Mouse (Mus musculus) kidney, embryonic 14.5 days (tissue): ENCODE measurements around the gene C2cd5. TPM values are rescaled to one million over a fixed set of nuclear protein-coding genes. Genes with fewer than 3 reads are reported as not detected.

Experiments used
- ATAC-seq: fragments of 200-750 bp; cut with Nextera tagmentation; 2 replicates; pipeline ENCODE4 v1.8.0; 2017; ENCODE audit warnings: moderate number of reproducible peaks, mild to moderate bottlenecking, moderate TSS enrichment, moderate library complexity; ENCODE audit not compliant: low FRiP score, low TSS enrichment
- H3K27ac ChIP-seq: fragments of 300-500 bp; sonication (generic); 2 replicates; pipeline ENCODE4 v1.5.1; 2014; ENCODE audit warnings: low read depth, mild to moderate bottlenecking, low read length, moderate library complexity, mixed read lengths
- H3K27me3 ChIP-seq: fragments of 300-500 bp; sonication (generic); 2 replicates; pipeline ENCODE4 v1.6.1; 2014; ENCODE audit warnings: mild to moderate bottlenecking, low read length; ENCODE audit not compliant: control insufficient read depth, insufficient read depth
- H3K36me3 ChIP-seq: fragments of 300-500 bp; sonication (generic); 2 replicates; pipeline ENCODE4 v1.6.1; 2014; ENCODE audit warnings: low read length, mixed read lengths; ENCODE audit not compliant: control insufficient read depth, insufficient read depth
- H3K4me1 ChIP-seq: fragments of 300-500 bp; sonication (generic); 2 replicates; pipeline ENCODE4 v1.6.1; 2014; ENCODE audit warnings: low read length, mixed read lengths; ENCODE audit not compliant: control insufficient read depth, insufficient read depth
- H3K4me2 ChIP-seq: fragments of 300-500 bp; sonication (generic); replicated peaks from 2 replicates; pipeline ENCODE4 v1.6.1; 2014; ENCODE audit warnings: low read depth, mild to moderate bottlenecking, low read length
- H3K4me3 ChIP-seq: fragments of 300-500 bp; sonication (generic); 2 replicates; pipeline ENCODE4 v1.5.1; 2014; ENCODE audit warnings: mild to moderate bottlenecking, low read length
- H3K9ac ChIP-seq: fragments of 300-500 bp; sonication (generic); 2 replicates; pipeline ENCODE4 v1.6.1; 2014; ENCODE audit warnings: low read depth, mild to moderate bottlenecking, low read length, moderate library complexity
- H3K9me3 ChIP-seq: fragments of 300-500 bp; sonication (generic); 2 replicates; pipeline ENCODE4 v1.6.1; 2016; ENCODE audit warnings: low read length; ENCODE audit not compliant: control insufficient read depth
- WGBS: fragments of 180-500 bp; shearing (Covaris S2); extraction: QIAGEN DNeasy Blood & Tissue Kit; methylation state at CpG from one replicate; pipeline ENCODE4 v1.1.7; 2014; 5-methylcytosine and 5-hydroxymethylcytosine counted together
- polyA plus RNA-seq: library from polyadenylated mRNA; unstranded; fragments of >200 nt; fragmentation: Nextera tagmentation; extraction: Ambion mirVana; gene quantifications from 2 replicates; pipeline ENCODE4 v1.2.1, GENCODE M21; 2014

C2cd5 gene
- polyA plus RNA-seq, 1 experiment from 2014 or later, result 34.5 TPM

GRCm38 (mm10) chr6:142962881-142963280 lies 137.1 kb downstream of the C2cd5 start:
- Histone ChIP-seq H3K27ac (no peak overlapping the region), H3K36me3 (no peaks in the 10 kb centered on the region), H3K27me3 (peaks cover 12% of the 10 kb centered on the region), H3K4me1 (no peaks in the 10 kb centered on the region), H3K9me3 (no peaks in the 10 kb centered on the region), H3K9ac (peak overlapping the region; percentile 34; the same call in 1 of the 2 replicates), H3K4me2 (peak overlapping the region; percentile 94), H3K4me3 (peak overlapping the region; percentile 54)
- WGBS, result 83% methylated on average over 14 of the region's 14 CpGs
- ATAC-seq, result no peak

DNA sequence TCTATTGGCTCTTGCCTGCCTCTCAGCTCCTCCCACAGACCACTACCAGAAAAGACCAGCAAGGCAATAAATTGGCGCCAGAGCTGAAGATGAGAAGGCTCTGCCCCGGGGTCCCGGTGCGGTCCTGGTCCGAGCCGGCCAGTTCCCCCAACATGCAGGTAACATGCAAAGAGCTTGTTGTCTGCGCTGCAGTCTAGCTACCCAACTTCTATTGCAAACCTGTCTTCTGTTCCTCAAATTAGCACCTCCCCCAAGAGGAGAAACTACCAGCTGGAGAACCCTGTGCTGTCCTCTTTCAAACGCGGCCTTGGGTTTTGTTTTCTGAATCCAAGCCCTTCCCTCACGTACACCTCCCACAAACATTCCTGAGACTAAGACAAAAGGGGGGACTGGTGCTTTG lies 137.5 kb downstream of the C2cd5 start:
- Histone ChIP-seq H3K9ac (no peak overlapping the region), H3K4me1 (no peaks in the 10 kb centered on the region), H3K27ac (no peak overlapping the region), H3K4me3 (peak overlapping the region; percentile 54), H3K36me3 (no peaks in the 10 kb centered on the region), H3K4me2 (peak overlapping the region; percentile 94), H3K27me3 (peaks cover 12% of the 10 kb centered on the region), H3K9me3 (no peaks in the 10 kb centered on the region)
- ATAC-seq, result no peak
- WGBS, result 65% methylated on average over 10 of the region's 10 CpGs

DNA sequence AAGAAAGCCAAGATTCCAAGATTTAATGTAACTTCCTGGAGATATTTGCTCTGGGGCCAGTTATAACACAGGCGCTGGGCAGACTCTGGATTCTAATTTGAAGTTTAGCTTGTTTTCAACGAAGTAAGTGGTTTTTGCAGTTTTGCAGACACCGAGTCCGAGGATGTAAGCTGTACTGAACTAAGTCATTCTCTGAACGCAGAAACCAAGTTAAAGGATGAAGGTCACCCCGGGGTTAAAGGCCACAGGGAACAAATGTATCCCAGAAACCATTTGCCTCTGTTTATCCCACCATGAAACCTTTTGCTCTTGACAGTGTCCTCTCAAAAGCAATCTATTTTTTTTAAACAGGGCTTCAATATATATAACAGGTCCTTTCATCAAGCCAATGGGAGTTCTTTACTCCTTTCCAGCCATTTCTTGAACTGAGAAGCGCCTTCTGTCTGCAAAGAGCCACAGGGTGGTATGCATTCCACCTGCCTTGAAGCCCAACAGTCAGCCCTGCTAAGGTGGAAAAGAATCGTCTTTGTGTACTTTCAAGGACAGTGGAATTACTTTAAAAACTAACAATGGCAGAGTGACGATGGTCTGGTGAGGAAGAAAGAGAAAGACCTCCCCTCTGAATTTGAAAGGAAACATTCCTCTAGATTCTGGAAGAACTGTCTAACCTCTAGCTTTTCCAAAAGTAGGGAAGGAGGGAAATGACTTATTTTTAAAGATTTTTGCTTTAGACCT lies 138.1 kb downstream of the C2cd5 start:
- Histone ChIP-seq H3K36me3 (no peaks in the 10 kb centered on the region), H3K9ac (no peak overlapping the region), H3K9me3 (no peaks in the 10 kb centered on the region), H3K4me3 (peak overlapping the region; percentile 54; the same call in 1 of the 2 replicates), H3K4me1 (no peaks in the 10 kb centered on the region), H3K4me2 (peak overlapping the region; percentile 94), H3K27me3 (peaks cover 12% of the 10 kb centered on the region), H3K27ac (no peak overlapping the region)
- WGBS, result 82% methylated on average over 9 of the region's 9 CpGs
- ATAC-seq, result no peak

Other genes with a start within 250 kb of the C2cd5 start
- gene St8sia1, start 135.7 kb downstream of the C2cd5 start, polyA plus RNA-seq, result 2.4 and 3.5 TPM in 2 replicates
- gene Etnk1, start 67.1 kb upstream of the C2cd5 start, polyA plus RNA-seq, result 19.7 and 33.1 TPM in 2 replicates